Mouse (Mus musculus) gonadal fat pad, adult 2 months (tissue): ENCODE data around the gene Lgals3bp. TPM values are rescaled to one million over a fixed set of nuclear protein-coding genes. Genes with fewer than 3 reads are reported as not detected.

Experiments
- DNase-seq: peaks from one replicate; pipeline ENCODE4 v3.0.0-alpha.2; 2012; ENCODE audit warnings: low read depth
- polyA plus RNA-seq: library from polyadenylated mRNA; depleted of rRNA; stranded (reverse); fragments of >200 nt; gene quantifications from 2 replicates; pipeline ENCODE4 v1.2.3, GENCODE M21; 2012; rRNA removed

Gene Lgals3bp
- polyA plus RNA-seq, 1 experiment, result 275 TPM

GRCm38 (mm10) chr11:118362971-118363518 is 38.8 kb downstream of the Lgals3bp start:
- no peak for DNase-seq

- no peak for DNase-seq
These were observed 39.4 kb downstream of the Lgals3bp start for GRCm38 (mm10) chr11:118362501-118362900.

GRCm38 (mm10) chr11:118360907-118361341 is 41.0 kb downstream of the Lgals3bp start:
- DNase-seq, result no peak

GRCm38 (mm10) chr11:118360491-118360890 is 41.4 kb downstream of the Lgals3bp start:
- no peak for DNase-seq

- DNase-seq, result no peak
These were observed 46.3 kb downstream of the Lgals3bp start, which contains the start of gene Timp2 for GRCm38 (mm10) chr11:118355640-118356039. Gene Timp2, minus strand, starts transcription at chr11:118355740.

GRCm38 (mm10) chr11:118355205-118355604 is 46.7 kb downstream of the Lgals3bp start:
- no peak for DNase-seq

- no peak for DNase-seq
These were observed 47.2 kb downstream of the Lgals3bp start for GRCm38 (mm10) chr11:118354636-118355191.

GRCm38 (mm10) chr11:118349494-118349893 is 52.4 kb downstream of the Lgals3bp start:
- no peak for DNase-seq

- DNase-seq, result no peak
These were observed 53.0 kb downstream of the Lgals3bp start for GRCm38 (mm10) chr11:118348877-118349276.

GRCm38 (mm10) chr11:118348419-118348818 is 53.5 kb downstream of the Lgals3bp start:
- no peak for DNase-seq

- DNase-seq, result no peak
These were observed 54.0 kb downstream of the Lgals3bp start for GRCm38 (mm10) chr11:118347911-118348310.

- DNase-seq, result no peak
These were observed 54.5 kb downstream of the Lgals3bp start for GRCm38 (mm10) chr11:118347391-118347790.

- no peak for DNase-seq
These were observed 55.3 kb downstream of the Lgals3bp start for GRCm38 (mm10) chr11:118346395-118347096.

GRCm38 (mm10) chr11:118345693-118346092 is 56.2 kb downstream of the Lgals3bp start:
- no peak for DNase-seq

- no peak for DNase-seq
These were observed 58.3 kb downstream of the Lgals3bp start for GRCm38 (mm10) chr11:118343629-118344028.

Other genes starting within 250 kb of the Lgals3bp start
- 18.2 and 19.6 TPM in 2 replicates for gene Cyth1, start 153.5 kb downstream of the Lgals3bp start, polyA plus RNA-seq
- gene Usp36, start 111.8 kb downstream of the Lgals3bp start, polyA plus RNA-seq, result 11.6 and 13.6 TPM in 2 replicates
- 0.95 and 1.4 TPM in 2 replicates for gene Cep295nl, start 59.6 kb downstream of the Lgals3bp start, polyA plus RNA-seq
- 161 and 230 TPM in 2 replicates for gene Timp2, start 46.4 kb downstream of the Lgals3bp start, polyA plus RNA-seq
- 54.7 and 60.8 TPM in 2 replicates for gene Cant1, start 17.0 kb upstream of the Lgals3bp start, polyA plus RNA-seq
- gene C1qtnf1, start 26.1 kb upstream of the Lgals3bp start, polyA plus RNA-seq, result 29.2 and 32.3 TPM in 2 replicates
- gene Engase, start 74.7 kb upstream of the Lgals3bp start, polyA plus RNA-seq, result 19.2 and 20.8 TPM in 2 replicates